Mouse (Mus musculus) megakaryocyte, embryonic 14.5 days (primary cell): ENCODE measurements around the gene Mroh8.

ENCODE experiments used
- FLI1 ChIP-seq: IDR thresholded peaks from 2 replicates; pipeline ENCODE4 v1.6.1; 2012; ENCODE audit warnings: low read length, inconsistent platforms, mixed read lengths
- GATA1 ChIP-seq: IDR thresholded peaks from 3 replicates; pipeline ENCODE4 v1.6.1; 2012; ENCODE audit warnings: mixed read lengths, low read length, inconsistent platforms, borderline replicate concordance

GRCm38 (mm10) chr2:157283321-157283720 is 4.0 kb upstream of the Mroh8 start:
- TF ChIP-seq GATA1 (no peak), FLI1 (no peak)
